Mouse (Mus musculus) MEL-GATA-1-ER (cell line): ENCODE measurements around the gene Zfpm1.

Experiments
- DNase-seq: peaks from one replicate; pipeline ENCODE4 v3.0.0-alpha.2; 2012; ENCODE audit warnings: low read depth; ENCODE audit errors: extremely low read depth

Zfpm1 gene

GRCm38 (mm10) chr8:122376365-122377231 is 94.7 kb downstream of the Zfpm1 start, which contains the start of gene Zc3h18:
TSS of gene Zc3h18 (plus strand) at chr8:122376609.
- peak; percentile 85 for DNase-seq

- no peak for DNase-seq
Measured at GRCm38 (mm10) chr8:122383039-122383438, 101.1 kb downstream of the Zfpm1 start.
